Mouse (Mus musculus) neural tube, embryonic 13.5 days (tissue): ENCODE results near the gene Gm3248. TPM values are rescaled to one million over a fixed set of nuclear protein-coding genes. Genes with fewer than 3 reads are reported as not detected.
"Not testable (repeated sequence)": the region's sequence is repeated elsewhere in the genome, so short reads cannot be mapped to it uniquely, and the experiment has no call there.

ENCODE experiments used
- ATAC-seq: fragments of 200-750 bp; cut with Nextera tagmentation; 2 replicates; pipeline ENCODE4 v1.8.0; 2017; ENCODE audit warnings: low read depth, mild to moderate bottlenecking, moderate TSS enrichment, moderate library complexity
- H3K27ac ChIP-seq: fragments of 300-500 bp; sonication (generic); replicated peaks from 2 replicates; pipeline ENCODE4 v1.5.1; 2015; ENCODE audit warnings: moderate library complexity, mild to moderate bottlenecking, inconsistent platforms
- H3K27me3 ChIP-seq: fragments of 300-500 bp; sonication (generic); 2 replicates; pipeline ENCODE4 v1.6.1; 2015; ENCODE audit warnings: mild to moderate bottlenecking, inconsistent platforms
- H3K36me3 ChIP-seq: fragments of 300-500 bp; sonication (generic); 2 replicates; pipeline ENCODE4 v1.6.1; 2015; ENCODE audit warnings: mild to moderate bottlenecking, inconsistent platforms
- H3K4me1 ChIP-seq: fragments of 300-500 bp; sonication (generic); replicated peaks from 2 replicates; pipeline ENCODE4 v1.6.1; 2015; ENCODE audit warnings: inconsistent platforms
- H3K4me2 ChIP-seq: fragments of 300-500 bp; sonication (generic); 2 replicates; pipeline ENCODE4 v1.6.1; 2015; ENCODE audit warnings: inconsistent platforms, mild to moderate bottlenecking, moderate library complexity
- H3K4me3 ChIP-seq: fragments of 300-500 bp; sonication (generic); 2 replicates; pipeline ENCODE4 v1.5.1; 2015; ENCODE audit warnings: mild to moderate bottlenecking, inconsistent platforms
- H3K9ac ChIP-seq: fragments of 300-500 bp; sonication (generic); 2 replicates; pipeline ENCODE4 v1.6.1; 2015; ENCODE audit warnings: moderate library complexity, mild to moderate bottlenecking, inconsistent platforms
- H3K9me3 ChIP-seq: fragments of 300-500 bp; sonication (generic); 2 replicates; pipeline ENCODE4 v1.6.1; 2016; ENCODE audit warnings: inconsistent platforms
- WGBS: fragments of 180-500 bp; shearing (Covaris S2); methylation state at CpG from one replicate; pipeline ENCODE4 v1.1.7; 2015; 5-methylcytosine and 5-hydroxymethylcytosine counted together
- polyA plus RNA-seq: library from polyadenylated mRNA; unstranded; fragments of >200 nt; fragmentation: Nextera tagmentation; extraction: Ambion mirVana; gene quantifications from 2 replicates; pipeline ENCODE4 v1.2.1, GENCODE M21; 2015

Gene Gm3248
- 2.0 and 2.5 TPM in 2 replicates for polyA plus RNA-seq

DNA sequence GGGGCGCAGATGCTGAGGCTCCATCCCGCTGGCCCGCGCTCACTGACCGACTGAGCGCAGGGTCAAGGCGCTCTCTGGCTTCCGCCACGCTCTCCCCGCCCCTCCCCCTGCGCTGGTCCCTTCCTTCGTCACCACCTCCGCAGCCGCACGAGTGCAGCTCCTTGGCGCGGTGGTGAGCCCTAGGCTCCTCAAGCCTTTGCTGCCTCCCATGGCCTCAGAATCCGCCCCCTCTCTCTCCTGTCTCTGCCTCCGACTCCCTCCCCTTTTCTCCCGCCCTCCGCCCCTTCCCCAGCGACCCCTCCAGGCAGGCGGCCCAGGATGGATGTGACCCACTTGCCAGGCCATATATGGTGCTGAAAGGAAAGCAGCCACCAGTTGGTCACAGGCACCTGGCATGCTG lies at the start of gene Gm3248:
Gene Gm3248, minus strand, starts transcription at position 111 of the 400 bp plus-strand sequence.
- H3K27me3 ChIP-seq, H3K4me1 ChIP-seq, H3K36me3 ChIP-seq, ATAC-seq, H3K27ac ChIP-seq, H3K9me3 ChIP-seq: not testable (repeated sequence)
- Histone ChIP-seq H3K4me2 (peak within 1 kb of the TSS; percentile 68), H3K4me3 (peak within 1 kb of the TSS; percentile 49), H3K9ac (peak within 1 kb of the TSS; percentile 70)
- 0% methylated on average over 13 of the region's 23 CpGs for WGBS

DNA sequence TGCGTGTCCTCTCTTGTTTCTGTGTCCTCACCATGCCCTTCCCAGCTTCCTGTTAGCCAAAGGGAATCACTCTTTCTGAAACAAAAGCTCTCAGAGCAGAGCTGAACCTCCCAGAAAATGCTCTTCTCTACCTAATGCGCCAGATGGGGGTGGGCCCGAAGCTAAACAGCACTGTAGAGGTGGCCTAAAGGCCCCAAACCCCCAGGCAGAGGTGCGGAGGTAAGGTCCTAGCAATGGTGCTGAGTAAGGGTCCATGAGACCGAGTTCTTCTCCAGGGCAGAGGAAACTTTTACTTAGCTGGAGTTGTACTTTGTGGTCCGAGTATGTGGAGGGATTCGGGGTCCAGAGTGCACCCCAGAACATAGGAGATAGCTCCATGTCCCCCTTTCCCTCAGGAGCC lies 25.6 kb upstream of the Gm3248 start:
- H3K4me1 ChIP-seq, H3K27me3 ChIP-seq, H3K9me3 ChIP-seq, ATAC-seq, H3K27ac ChIP-seq, H3K9ac ChIP-seq, H3K4me3 ChIP-seq, H3K4me2 ChIP-seq, H3K36me3 ChIP-seq: not testable (repeated sequence)
- WGBS: 83% methylated on average over 7 of the region's 7 CpGs

DNA sequence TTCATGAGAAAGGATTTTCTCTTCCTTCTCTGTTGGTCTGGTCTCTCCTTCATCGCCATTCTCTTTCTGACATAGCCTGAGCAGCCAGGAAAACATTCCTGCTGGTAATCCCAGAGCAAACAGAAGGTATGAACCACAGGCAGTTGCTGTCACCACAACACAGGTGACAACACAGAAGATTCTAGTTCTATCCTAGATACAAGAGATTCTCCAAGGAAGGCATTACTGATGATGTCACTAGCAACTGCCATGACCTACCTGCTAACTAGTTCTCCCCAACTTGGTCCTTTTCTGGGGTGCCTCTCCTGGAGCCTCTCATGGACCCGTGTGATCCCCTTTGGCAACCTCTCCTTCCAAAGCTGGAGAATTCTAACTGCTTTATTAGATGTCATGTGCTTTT lies 17.5 kb upstream of the Gm3248 start, which contains the start of gene Gm3453:
Gene Gm3453, minus strand, starts transcription at position 101 of the 400 bp plus-strand sequence.
- H3K27ac ChIP-seq, H3K4me2 ChIP-seq, H3K4me1 ChIP-seq, ATAC-seq, H3K9ac ChIP-seq, H3K36me3 ChIP-seq, H3K4me3 ChIP-seq, H3K9me3 ChIP-seq, H3K27me3 ChIP-seq: not testable (repeated sequence)
- WGBS: 70% methylated on average over 2 of the region's 2 CpGs

DNA sequence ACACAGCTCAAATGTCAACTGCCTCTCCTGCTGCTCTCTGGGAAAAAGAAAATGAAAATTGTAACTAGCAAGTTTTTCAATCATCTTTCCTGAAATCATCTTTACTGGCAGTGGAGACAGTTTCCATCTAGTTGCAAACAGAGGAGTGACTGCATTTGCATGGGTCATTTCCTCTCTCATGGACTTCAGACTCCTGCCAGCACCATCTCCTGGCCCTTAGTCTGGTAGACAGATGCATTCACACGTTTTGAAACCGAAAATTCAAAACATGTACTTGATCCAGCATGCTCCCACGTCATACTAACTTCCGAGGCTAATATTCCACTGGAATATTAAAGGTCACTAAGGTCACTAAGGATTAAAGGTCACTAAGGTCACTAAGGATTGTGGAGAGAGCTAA lies 896 bp upstream of the Gm3248 start:
- not testable (repeated sequence) for H3K4me1 ChIP-seq, H3K4me3 ChIP-seq, ATAC-seq, H3K36me3 ChIP-seq, H3K27ac ChIP-seq, H3K4me2 ChIP-seq, H3K27me3 ChIP-seq, H3K9me3 ChIP-seq, H3K9ac ChIP-seq
- 27% methylated on average over 4 of the region's 4 CpGs for WGBS

DNA sequence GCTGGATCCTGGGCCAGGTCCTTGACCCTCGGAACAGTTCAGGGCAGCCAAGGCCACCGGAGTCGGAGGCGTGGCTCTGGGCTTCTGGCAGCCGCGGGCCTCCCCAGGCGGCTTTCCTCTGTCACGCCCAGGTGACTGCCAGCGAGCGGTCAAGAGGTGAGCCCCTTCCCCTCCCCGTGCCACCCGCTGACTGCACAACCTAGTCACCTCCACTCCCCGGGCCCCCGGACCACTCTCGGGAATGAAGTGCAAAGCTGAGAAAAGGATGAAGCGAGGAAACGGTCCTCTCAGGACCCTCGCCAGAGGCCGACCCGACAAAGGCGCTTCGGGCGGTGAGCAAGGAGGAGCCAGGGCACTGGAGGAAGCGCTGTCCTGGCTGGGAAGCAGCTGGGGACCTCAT lies 443 bp downstream of the Gm3248 start:
- Histone ChIP-seq H3K4me3 (peak overlapping the region; percentile 49), H3K9ac (peak overlapping the region; percentile 70), H3K4me2 (peak overlapping the region; percentile 68)
- H3K4me1 ChIP-seq, H3K36me3 ChIP-seq, H3K27me3 ChIP-seq, H3K27ac ChIP-seq, H3K9me3 ChIP-seq: not testable (repeated sequence)
- peak; percentile 56; the same call in 1 of the 2 replicates for ATAC-seq
- 2% methylated on average over 23 of the region's 24 CpGs for WGBS

DNA sequence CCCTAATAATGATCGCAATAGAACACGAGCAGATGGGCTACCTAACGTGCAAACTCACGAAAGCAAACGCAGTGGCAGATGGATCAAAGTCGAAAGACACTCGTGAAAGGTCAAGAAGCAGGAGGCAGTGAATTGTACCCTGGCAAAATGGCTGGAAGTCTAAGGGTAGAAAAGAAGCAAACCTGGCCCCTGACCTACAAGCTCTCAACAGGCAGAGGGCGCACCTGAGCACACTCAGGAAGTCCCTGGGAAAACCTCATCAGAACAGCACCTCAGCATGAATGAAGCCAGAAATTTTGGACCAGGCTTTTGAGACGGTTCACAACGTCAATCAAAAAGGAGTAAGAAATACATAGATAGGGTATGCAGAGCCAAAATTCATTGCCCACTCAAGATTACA lies 1.1 kb downstream of the Gm3248 start:
- not testable (repeated sequence) for H3K9me3 ChIP-seq, H3K4me3 ChIP-seq, H3K9ac ChIP-seq, ATAC-seq, H3K27ac ChIP-seq, H3K4me1 ChIP-seq, H3K27me3 ChIP-seq, H3K36me3 ChIP-seq, H3K4me2 ChIP-seq
- whole genome bisulfite sequencing: 6% methylated on average over 5 of the region's 10 CpGs

DNA sequence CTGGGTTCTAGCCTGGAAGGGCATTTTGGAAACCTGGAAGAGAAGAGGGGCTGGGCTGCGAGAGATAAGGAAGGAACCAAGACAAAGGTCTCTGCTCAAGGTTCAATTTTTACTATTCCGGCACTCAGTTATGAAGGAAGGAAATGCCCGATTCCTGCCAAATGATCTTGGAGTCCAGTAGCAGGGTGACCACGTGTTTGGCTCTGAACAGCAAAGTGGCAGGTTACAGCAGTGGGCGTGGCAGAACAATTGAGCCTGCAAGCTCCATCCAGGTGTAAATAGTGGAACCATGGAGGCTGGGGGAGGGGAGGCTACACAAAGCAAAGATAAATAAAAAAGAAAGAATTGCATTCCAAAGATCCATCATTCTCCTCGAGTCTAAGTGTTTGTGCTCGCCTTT lies 38.3 kb downstream of the Gm3248 start:
- not testable (repeated sequence) for H3K9me3 ChIP-seq, ATAC-seq
- WGBS: 80% methylated on average over 7 of the region's 7 CpGs

DNA sequence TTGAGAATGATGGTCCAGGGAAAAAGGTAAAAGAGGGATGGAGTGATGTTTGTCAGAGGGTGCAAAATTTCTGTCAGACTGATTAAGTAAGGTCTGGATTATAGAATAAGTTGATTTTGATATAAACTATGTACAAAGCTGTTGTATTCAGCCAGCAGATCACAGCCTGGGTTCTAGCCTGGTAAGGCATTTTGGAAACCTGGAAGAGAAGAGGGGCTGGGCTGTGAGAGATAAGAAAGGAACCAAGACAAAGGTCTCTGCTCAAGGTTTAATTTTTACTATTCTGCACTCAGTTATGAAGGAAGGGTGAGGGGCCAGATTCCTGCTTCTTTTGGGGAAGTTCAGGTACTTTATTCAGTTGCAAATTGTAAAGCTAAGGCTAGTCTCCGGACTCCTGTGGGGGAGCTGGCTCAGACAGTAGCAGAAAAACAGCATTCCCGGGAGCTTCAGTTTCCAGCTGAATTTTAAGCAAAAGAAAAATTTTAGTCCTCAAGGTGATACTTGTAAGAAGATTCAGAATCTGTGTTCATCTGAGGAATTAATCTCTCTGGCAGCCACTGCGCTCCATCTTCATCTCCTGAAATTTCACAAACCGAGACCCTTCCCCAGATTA lies 43.1 kb downstream of the Gm3248 start:
- not testable (repeated sequence) for H3K27me3 ChIP-seq, H3K9ac ChIP-seq, H3K36me3 ChIP-seq, H3K4me2 ChIP-seq, H3K9me3 ChIP-seq, H3K27ac ChIP-seq, H3K4me1 ChIP-seq, H3K4me3 ChIP-seq, ATAC-seq
- WGBS: 83% methylated on average over 4 of the region's 4 CpGs

More for the DNA sequence above, 38.3 kb downstream of the Gm3248 start:
- not testable (repeated sequence) for H3K36me3 ChIP-seq, H3K9ac ChIP-seq, H3K27ac ChIP-seq, H3K27me3 ChIP-seq, H3K4me3 ChIP-seq, H3K4me1 ChIP-seq, H3K4me2 ChIP-seq

DNA sequence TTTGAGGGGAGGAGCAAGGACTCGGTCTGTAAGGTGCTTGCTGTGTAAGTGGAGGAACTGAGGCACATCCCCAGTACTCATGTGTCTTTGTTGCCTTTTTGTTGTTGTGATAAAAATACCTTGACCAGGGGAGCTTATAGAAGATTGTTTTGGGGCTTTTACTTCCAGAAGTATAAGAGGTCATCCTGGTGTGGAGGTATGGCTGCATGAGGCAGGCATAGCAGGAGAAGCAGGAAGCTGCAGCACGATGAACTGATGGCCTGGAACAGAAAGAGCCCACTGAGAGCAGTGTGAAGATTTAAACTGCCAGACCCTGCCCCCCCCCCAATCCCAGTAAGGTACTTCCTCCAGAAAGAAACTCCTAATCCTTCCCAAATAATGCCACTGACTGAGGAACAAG lies 47.8 kb downstream of the Gm3248 start:
- H3K27ac ChIP-seq, H3K4me2 ChIP-seq, H3K4me3 ChIP-seq, ATAC-seq, H3K9ac ChIP-seq, H3K4me1 ChIP-seq, H3K36me3 ChIP-seq, H3K27me3 ChIP-seq, H3K9me3 ChIP-seq: not testable (repeated sequence)
- 76% methylated on average over 2 of the region's 2 CpGs for WGBS

Other genes starting within 250 kb of the Gm3248 start
- 0.56 TPM in 1 of 2 replicates, not detected in the other for gene Gm3373, start 220.2 kb downstream of the Gm3248 start, polyA plus RNA-seq
- 3.0 and 3.6 TPM in 2 replicates for gene Gm3383, start 153.8 kb downstream of the Gm3248 start, polyA plus RNA-seq
- gene Gm3424, start 131.4 kb downstream of the Gm3248 start, polyA plus RNA-seq: not detected in 2 replicates
- 0.50 and 1.0 TPM in 2 replicates for gene Gm8237, start 81.4 kb downstream of the Gm3248 start, polyA plus RNA-seq
- not detected in 2 replicates for gene Gm3453, start 17.4 kb upstream of the Gm3248 start, polyA plus RNA-seq
- gene Gm6337, start 96.5 kb upstream of the Gm3248 start, polyA plus RNA-seq: not detected in 2 replicates
- 1.9 and 3.1 TPM in 2 replicates for gene Gm8206, start 132.2 kb upstream of the Gm3248 start, polyA plus RNA-seq
- gene Gm3468, start 146.9 kb upstream of the Gm3248 start, polyA plus RNA-seq: 4.3 and 4.4 TPM in 2 replicates
- gene Gm3476, start 164.1 kb upstream of the Gm3248 start, polyA plus RNA-seq: not detected in 2 replicates